Mouse (Mus musculus): ENCODE measurements around the gene Pakap. TPM values are rescaled to one million over a fixed set of nuclear protein-coding genes. Genes with fewer than 3 reads are reported as not detected.

Gene Pakap
- polyA plus RNA-seq, 1 experiment = not detected

- no peak overlapping the region for H3K4me3 ChIP-seq (ENCODE audit: insufficient read depth, low read depth, low read length)
- peaks cover 5% of the 10 kb centered on the region for H3K4me1 ChIP-seq (ENCODE audit: control insufficient read depth, insufficient read depth, low read length)
- H3K27ac ChIP-seq (ENCODE audit: insufficient read depth, low read depth, low read length) = no peak overlapping the region
- WGBS = 57% methylated on average over 4 of the region's 4 CpGs
- TF ChIP-seq POLR2A (IDR thresholded peaks at IDR 0.05; ENCODE audit: insufficient read depth, low read depth, low read length) = no peak
- no peak for TF ChIP-seq CTCF (IDR thresholded peaks at IDR 0.05; ENCODE audit: insufficient read depth, low read depth, low read length)
Observed at GRCm38 (mm10) chr4:57780403-57780802, 212.4 kb downstream of the Pakap start.

GRCm38 (mm10) chr4:57780833-57781641 is 213.1 kb downstream of the Pakap start:
- peaks cover 5% of the 10 kb centered on the region for H3K4me1 ChIP-seq (ENCODE audit: control insufficient read depth, insufficient read depth, low read length)
- no peak for TF ChIP-seq CTCF (IDR thresholded peaks at IDR 0.05; ENCODE audit: insufficient read depth, low read depth, low read length)
- TF ChIP-seq POLR2A (IDR thresholded peaks at IDR 0.05; ENCODE audit: insufficient read depth, low read depth, low read length) = no peak
- WGBS = 46% methylated on average over 20 of the region's 20 CpGs
- no peak overlapping the region for H3K27ac ChIP-seq (ENCODE audit: insufficient read depth, low read depth, low read length)
- H3K4me3 ChIP-seq (ENCODE audit: insufficient read depth, low read depth, low read length) = no peak overlapping the region

- Histone ChIP-seq H3K4me3 (ENCODE audit: insufficient read depth, low read depth, low read length) (peak overlapping the region; percentile 40), H3K4me1 (ENCODE audit: control insufficient read depth, insufficient read depth, low read length) (peaks cover 5% of the 10 kb centered on the region), H3K27ac (ENCODE audit: insufficient read depth, low read depth, low read length) (no peak overlapping the region)
- TF ChIP-seq POLR2A (IDR thresholded peaks at IDR 0.05; ENCODE audit: insufficient read depth, low read depth, low read length) = no peak
- no peak for TF ChIP-seq CTCF (IDR thresholded peaks at IDR 0.05; ENCODE audit: insufficient read depth, low read depth, low read length)
- WGBS = 2% methylated on average over 26 of the region's 26 CpGs
Observed at GRCm38 (mm10) chr4:57781994-57782393, 214.0 kb downstream of the Pakap start.

GRCm38 (mm10) chr4:57782549-57783390 is 214.8 kb downstream of the Pakap start:
- H3K4me3 ChIP-seq (ENCODE audit: insufficient read depth, low read depth, low read length) = peak overlapping the region; percentile 8; the same call in 1 of the 2 replicates
- no peak for TF ChIP-seq CTCF (IDR thresholded peaks at IDR 0.05; ENCODE audit: insufficient read depth, low read depth, low read length)
- TF ChIP-seq POLR2A (IDR thresholded peaks at IDR 0.05; ENCODE audit: insufficient read depth, low read depth, low read length) = no peak
- peaks cover 5% of the 10 kb centered on the region for H3K4me1 ChIP-seq (ENCODE audit: control insufficient read depth, insufficient read depth, low read length)
- H3K27ac ChIP-seq (ENCODE audit: insufficient read depth, low read depth, low read length) = no peak overlapping the region
- WGBS = 48% methylated on average over 33 of the region's 33 CpGs

- Histone ChIP-seq H3K27ac (ENCODE audit: insufficient read depth, low read depth, low read length) (no peak overlapping the region), H3K4me3 (ENCODE audit: insufficient read depth, low read depth, low read length) (no peak overlapping the region), H3K4me1 (ENCODE audit: control insufficient read depth, insufficient read depth, low read length) (peaks cover 5% of the 10 kb centered on the region)
- WGBS = 70% methylated on average over 9 of the region's 9 CpGs
- TF ChIP-seq POLR2A (IDR thresholded peaks at IDR 0.05; ENCODE audit: insufficient read depth, low read depth, low read length) = no peak
- TF ChIP-seq CTCF (IDR thresholded peaks at IDR 0.05; ENCODE audit: insufficient read depth, low read depth, low read length) = no peak
Observed at GRCm38 (mm10) chr4:57783391-57783770, 215.4 kb downstream of the Pakap start.

GRCm38 (mm10) chr4:57783853-57784600 is 216.0 kb downstream of the Pakap start:
- WGBS = 89% methylated on average over 11 of the region's 11 CpGs
- H3K4me3 ChIP-seq (ENCODE audit: insufficient read depth, low read depth, low read length) = no peak overlapping the region
- no peak overlapping the region for H3K27ac ChIP-seq (ENCODE audit: insufficient read depth, low read depth, low read length)
- TF ChIP-seq CTCF (IDR thresholded peaks at IDR 0.05; ENCODE audit: insufficient read depth, low read depth, low read length) (no peak), POLR2A (IDR thresholded peaks at IDR 0.05; ENCODE audit: insufficient read depth, low read depth, low read length) (no peak)
- peaks cover 5% of the 10 kb centered on the region for H3K4me1 ChIP-seq (ENCODE audit: control insufficient read depth, insufficient read depth, low read length)

- WGBS = 74% methylated on average over 5 of the region's 5 CpGs
Observed at GRCm38 (mm10) chr4:57788709-57789108, 220.7 kb downstream of the Pakap start.

GRCm38 (mm10) chr4:57789118-57789517 is 221.1 kb downstream of the Pakap start:
- H3K27ac ChIP-seq (ENCODE audit: insufficient read depth, low read depth, low read length) = no peak overlapping the region
- TF ChIP-seq CTCF (IDR thresholded peaks at IDR 0.05; ENCODE audit: insufficient read depth, low read depth, low read length) (no peak), POLR2A (IDR thresholded peaks at IDR 0.05; ENCODE audit: insufficient read depth, low read depth, low read length) (no peak)
- no peak overlapping the region for H3K4me3 ChIP-seq (ENCODE audit: insufficient read depth, low read depth, low read length)
- no peaks in the 10 kb centered on the region for H3K4me1 ChIP-seq (ENCODE audit: control insufficient read depth, insufficient read depth, low read length)

More at GRCm38 (mm10) chr4:57788709-57789108, 220.7 kb downstream of the Pakap start:
- no peak overlapping the region for H3K4me3 ChIP-seq (ENCODE audit: insufficient read depth, low read depth, low read length)
- no peak overlapping the region for H3K27ac ChIP-seq (ENCODE audit: insufficient read depth, low read depth, low read length)
- no peaks in the 10 kb centered on the region for H3K4me1 ChIP-seq (ENCODE audit: control insufficient read depth, insufficient read depth, low read length)
- TF ChIP-seq CTCF (IDR thresholded peaks at IDR 0.05; ENCODE audit: insufficient read depth, low read depth, low read length) (no peak), POLR2A (IDR thresholded peaks at IDR 0.05; ENCODE audit: insufficient read depth, low read depth, low read length) (no peak)
